Comparison of ENCODE assay signal across 18 mouse cellular contexts in the genomic region with DNA sequence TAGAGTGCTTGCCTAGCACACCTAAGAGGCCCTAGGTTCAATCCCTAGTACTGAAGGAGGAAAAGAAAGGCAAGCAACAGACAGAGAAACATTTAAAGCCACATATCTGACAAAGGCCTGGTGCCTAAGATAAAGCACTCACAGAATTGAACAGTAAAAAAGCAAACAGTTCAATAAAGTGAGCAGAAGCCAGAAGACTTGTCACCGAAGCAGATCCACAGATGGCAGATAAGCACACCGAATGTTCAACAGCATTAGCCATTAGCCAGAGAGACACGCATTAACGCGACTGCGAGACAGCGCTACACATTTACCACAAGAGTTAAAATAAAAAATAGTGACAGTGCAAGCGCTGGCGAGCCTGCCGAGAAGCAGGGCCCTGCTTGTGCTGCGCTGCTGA. TPM values are rescaled to one million over a fixed set of nuclear protein-coding genes. Genes with fewer than 3 reads are reported as not detected.
DNase-seq lines count a peak whose midpoint lies in the region; ATAC-seq and TF ChIP-seq lines count a peak whose summit lies in the region.
"Had no signal": no experiment of that assay in that cellular context is flagged by ENCODE, and none has a peak within 500 bp of the region (broad histone marks: within the 10 kb centered on the region; RNA-seq: fewer than 3 reads in every experiment).

No protein-coding gene starts in this region.

- no peak for TF ChIP-seq POLR2A in MEL (IDR thresholded peaks at IDR 0.05; ENCODE audit: control insufficient read depth in 1 of 2, insufficient read depth in 1 of 2, low read depth in 1 of 2, low read length in 2 of 2, poor library complexity in 1 of 2)

- H3K36me3 ChIP-seq in hindbrain, embryonic 13.5 days = no peaks in the 10 kb centered on the region
- H3K36me3 ChIP-seq in hindbrain, embryonic 16.5 days (ENCODE audit: control insufficient read depth, insufficient read depth, low read length) = no peaks in the 10 kb centered on the region
- peaks cover 0 to 25% of the 10 kb centered on the region in 2 experiments; a peak in 2 of 4 replicates for H3K36me3 ChIP-seq in MEL (ENCODE audit: control insufficient read depth in 1 of 2, insufficient read depth in 2 of 2, low read length in 2 of 2)
- no peaks in the 10 kb centered on the region for H3K36me3 ChIP-seq in forebrain, postnatal 0 days (ENCODE audit: insufficient read depth)
- peaks cover 3% of the 10 kb centered on the region; the same call in 1 of the 2 replicates for H3K36me3 ChIP-seq in liver, postnatal 0 days (replicated peaks; ENCODE audit: insufficient read depth, low read length)
- H3K36me3 ChIP-seq: embryonic facial prominence, embryonic 13.5 days had no signal

- no peak for TF ChIP-seq CTCF in MEL (IDR thresholded peaks at IDR 0.05 in 2 of 3, conservative IDR thresholded peaks at IDR 0.05 in 1 of 3; ENCODE audit: control insufficient read depth in 1 of 3, insufficient read depth in 1 of 3, low read depth in 2 of 3, low read length in 3 of 3, poor library complexity in 1 of 3, severe bottlenecking in 1 of 3)
- no peak for TF ChIP-seq CTCF in forebrain, postnatal 0 days (IDR thresholded peaks at IDR 0.05; ENCODE audit: low read depth)
- no peak for TF ChIP-seq CTCF in liver, postnatal 0 days (IDR thresholded peaks at IDR 0.05; ENCODE audit: low read depth)

- no peaks in the 10 kb centered on the region for H3K27me3 ChIP-seq in hindbrain, embryonic 13.5 days
- no peaks in the 10 kb centered on the region for H3K27me3 ChIP-seq in hindbrain, embryonic 16.5 days (replicated peaks; ENCODE audit: control insufficient read depth, insufficient read depth, low read length)
- H3K27me3 ChIP-seq in MEL (ENCODE audit: control insufficient read depth in 1 of 2, insufficient read depth in 2 of 2, low read length in 2 of 2) = no peaks in the 10 kb centered on the region
- H3K27me3 ChIP-seq in forebrain, postnatal 0 days (ENCODE audit: insufficient read depth, low read length) = no peaks in the 10 kb centered on the region
- no peaks in the 10 kb centered on the region for H3K27me3 ChIP-seq in liver, postnatal 0 days (ENCODE audit: insufficient read depth, low read length)
- H3K27me3 ChIP-seq: embryonic facial prominence, embryonic 13.5 days had no signal

- TF ChIP-seq RAD21 in MEL (IDR thresholded peaks at IDR 0.05; ENCODE audit: low read depth, low read length) = no peak

- peak overlapping the region; percentile 42; the same call in 1 of the 2 replicates for H3K27ac ChIP-seq in hindbrain, embryonic 13.5 days
- no peak overlapping the region for H3K27ac ChIP-seq in hindbrain, embryonic 16.5 days (ENCODE audit: low read depth, low read length)
- H3K27ac ChIP-seq in MEL (ENCODE audit: control insufficient read depth, low read depth, low read length) = peak overlapping the region; percentile 74
- peak overlapping the region; percentile 42 for H3K27ac ChIP-seq in forebrain, postnatal 0 days (ENCODE audit: low read depth, low read length)
- H3K27ac ChIP-seq in liver, postnatal 0 days (ENCODE audit: low read depth) = peak overlapping the region; percentile 56
- H3K27ac ChIP-seq: embryonic facial prominence, embryonic 13.5 days had no signal

- no peaks in the 10 kb centered on the region for H3K9me3 ChIP-seq in hindbrain, embryonic 13.5 days
- no peaks in the 10 kb centered on the region for H3K9me3 ChIP-seq in hindbrain, embryonic 16.5 days (ENCODE audit: control insufficient read depth, low read length)
- no peaks in the 10 kb centered on the region for H3K9me3 ChIP-seq in MEL (replicated peaks; ENCODE audit: insufficient read depth, low read length)
- H3K9me3 ChIP-seq in forebrain, postnatal 0 days (ENCODE audit: low read length) = no peaks in the 10 kb centered on the region
- no peaks in the 10 kb centered on the region for H3K9me3 ChIP-seq in liver, postnatal 0 days (ENCODE audit: low read length)
- H3K9me3 ChIP-seq: embryonic facial prominence, embryonic 13.5 days had no signal

- peaks cover 4% of the 10 kb centered on the region; the same call in 1 of the 2 replicates for H3K79me2 ChIP-seq in MEL (ENCODE audit: control insufficient read depth, insufficient read depth, low read length, poor library complexity)

- no peak overlapping the region for H3K4me2 ChIP-seq in hindbrain, embryonic 13.5 days
- H3K4me2 ChIP-seq in hindbrain, embryonic 16.5 days (ENCODE audit: low read length) = no peak overlapping the region
- no peak overlapping the region for H3K4me2 ChIP-seq in forebrain, postnatal 0 days (ENCODE audit: low read depth)
- H3K4me2 ChIP-seq in liver, postnatal 0 days (ENCODE audit: low read depth, low read length) = peak overlapping the region; percentile 47
- H3K4me2 ChIP-seq: embryonic facial prominence, embryonic 13.5 days; midbrain, embryonic 11.5 days had no signal

- H3K4me1 ChIP-seq in hindbrain, embryonic 13.5 days (replicated peaks) = peaks cover 76% of the 10 kb centered on the region
- H3K4me1 ChIP-seq in hindbrain, embryonic 16.5 days (ENCODE audit: control insufficient read depth, insufficient read depth, low read depth, low read length) = peaks cover 30% of the 10 kb centered on the region
- peaks cover 33 to 38% of the 10 kb centered on the region in 2 experiments for H3K4me1 ChIP-seq in MEL (ENCODE audit: control insufficient read depth in 1 of 2, insufficient read depth in 2 of 2, low read length in 2 of 2)
- H3K4me1 ChIP-seq in forebrain, postnatal 0 days (ENCODE audit: insufficient read depth) = peaks cover 11% of the 10 kb centered on the region
- H3K4me1 ChIP-seq in liver, postnatal 0 days (ENCODE audit: insufficient read depth) = peaks cover 84% of the 10 kb centered on the region

- WGBS in hindbrain, embryonic 13.5 days = 81% methylated on average over 11 of the region's 11 CpGs
- WGBS in hindbrain, embryonic 16.5 days = 78% methylated on average over 11 of the region's 11 CpGs
- WGBS in forebrain, postnatal 0 days = 58% methylated on average over 11 of the region's 11 CpGs
- WGBS in liver, postnatal 0 days (ENCODE audit: insufficient replicate concordance) = 34% methylated on average over 11 of the region's 11 CpGs

- TF ChIP-seq EP300 in MEL (IDR thresholded peaks at IDR 0.05; ENCODE audit: low read depth in 1 of 2, low read length in 2 of 2) = peak; percentile 54 to 56; a peak in 3 of 4 replicates
- peak; percentile 44; the same call in 1 of the 2 replicates for TF ChIP-seq EP300 in liver, postnatal 0 days (IDR thresholded peaks at IDR 0.05; ENCODE audit: low read depth)

- peak; percentile 57 for DNase-seq in MEL (ENCODE audit: low read depth, low spot score)
- DNase-seq in forebrain, postnatal 0 days = peak; percentile 57
- DNase-seq in liver, postnatal 0 days = no peak
- no peak for DNase-seq in frontal cortex, postnatal 14 days (ENCODE audit: low spot score in 2 of 2)
- no peak for DNase-seq in adrenal gland, postnatal 36 days
- DNase-seq: adrenal gland, postnatal 25 days; cerebellum, adult 9-11 months; kidney, adult 18-20 months; thymus, adult 2 months had no signal

- ATAC-seq in hindbrain, embryonic 13.5 days (ENCODE audit: low FRiP score) = no peak
- ATAC-seq in hindbrain, embryonic 16.5 days = no peak
- ATAC-seq in forebrain, postnatal 0 days = peak; percentile 47; the same call in 1 of the 2 replicates
- no peak for ATAC-seq in liver, postnatal 0 days
- no peak for ATAC-seq in monocyte, adult 5-6 weeks (replicated peaks; ENCODE audit: insufficient number of reproducible peaks, low FRiP score, low TSS enrichment, poor library complexity, severe bottlenecking)

- H3K4me3 ChIP-seq in hindbrain, embryonic 13.5 days = no peak overlapping the region
- H3K4me3 ChIP-seq in hindbrain, embryonic 16.5 days (ENCODE audit: low read length) = no peak overlapping the region
- peak overlapping the region in 1 of 2 experiments; percentile 26; a peak in 2 of 4 replicates for H3K4me3 ChIP-seq in MEL (ENCODE audit: control insufficient read depth in 1 of 2, insufficient read depth in 1 of 2, low read depth in 2 of 2, low read length in 2 of 2)
- no peak overlapping the region for H3K4me3 ChIP-seq in forebrain, postnatal 0 days (ENCODE audit: low read depth, low read length)
- H3K4me3 ChIP-seq in liver, postnatal 0 days (ENCODE audit: low read depth, low read length) = no peak overlapping the region
- H3K4me3 ChIP-seq: embryonic facial prominence, embryonic 13.5 days had no signal

- no peak overlapping the region; the same call in 1 of the 2 replicates for H3K9ac ChIP-seq in hindbrain, embryonic 13.5 days
- no peak overlapping the region for H3K9ac ChIP-seq in hindbrain, embryonic 16.5 days (ENCODE audit: low read depth, low read length)
- peak overlapping the region; percentile 33; the same call in 1 of the 2 replicates for H3K9ac ChIP-seq in MEL (ENCODE audit: control insufficient read depth, low read depth, low read length, poor library complexity, severe bottlenecking)
- H3K9ac ChIP-seq in forebrain, postnatal 0 days = no peak overlapping the region
- peak overlapping the region; percentile 30; the same call in 1 of the 2 replicates for H3K9ac ChIP-seq in liver, postnatal 0 days (replicated peaks)

RNA-seq across cellular contexts. Expression of a gene that starts 15.1 kb away (rescaled TPM):
- polyA plus RNA-seq in hindbrain, embryonic 13.5 days (2015; fragmentation: Nextera tagmentation; extraction: Ambion mirVana) = 20.7 and 21.6 TPM in 2 replicates
- 11.1 and 23.4 TPM in 2 replicates for polyA plus RNA-seq in hindbrain, embryonic 16.5 days (2015; fragmentation: Nextera tagmentation; extraction: Ambion mirVana)
- 6.4 and 7.2 TPM in 2 replicates for total RNA-seq in MEL (2012; rRNA removed)
- 10 to 100 TPM in 1 of 2 experiments, not detected in 1; 45.9 TPM for polyA plus RNA-seq in MEL (2012; ENCODE audit: insufficient read depth in 1 of 2, insufficient read length in 2 of 2, low read depth in 1 of 2, low replicate concordance in 2 of 2, missing spikeins in 1 of 2)
- total RNA-seq in forebrain, postnatal 0 days (2014; rRNA removed) = 35.2 and 49.1 TPM in 2 replicates
- polyA plus RNA-seq in forebrain, postnatal 0 days (2015; fragmentation: Nextera tagmentation; extraction: Ambion mirVana) = 21.4 and 23.3 TPM in 2 replicates
- 3.5 and 4.3 TPM in 2 replicates for polyA plus RNA-seq in liver, postnatal 0 days (2015; fragmentation: Nextera tagmentation; extraction: Ambion mirVana)
- total RNA-seq in adrenal gland, postnatal 36 days (2021) = 10 to 100 TPM; 62.5 to 69.8 TPM
- total RNA-seq in monocyte, adult 5-6 weeks (2017) = 7.1 to 11.4 TPM (median 10.1 TPM) in 3 replicates

RNA-seq across cellular contexts. Expression of a gene that starts 15.1 kb away (rescaled TPM):
- polyA plus RNA-seq in hindbrain, embryonic 13.5 days (2015; fragmentation: Nextera tagmentation; extraction: Ambion mirVana) = 21.5 and 22.1 TPM in 2 replicates
- polyA plus RNA-seq in hindbrain, embryonic 16.5 days (2015; fragmentation: Nextera tagmentation; extraction: Ambion mirVana) = 18.2 and 21.5 TPM in 2 replicates
- total RNA-seq in MEL (2012; rRNA removed) = 9.3 and 9.7 TPM in 2 replicates
- 10 to 100 TPM in 1 of 2 experiments, not detected in 1; 26.6 TPM for polyA plus RNA-seq in MEL (2012; ENCODE audit: insufficient read depth in 1 of 2, insufficient read length in 2 of 2, low read depth in 1 of 2, low replicate concordance in 2 of 2, missing spikeins in 1 of 2)
- 11.5 and 11.9 TPM in 2 replicates for total RNA-seq in forebrain, postnatal 0 days (2014; rRNA removed)
- 7.4 and 11.5 TPM in 2 replicates for polyA plus RNA-seq in forebrain, postnatal 0 days (2015; fragmentation: Nextera tagmentation; extraction: Ambion mirVana)
- 5.3 and 6.2 TPM in 2 replicates for polyA plus RNA-seq in liver, postnatal 0 days (2015; fragmentation: Nextera tagmentation; extraction: Ambion mirVana)
- total RNA-seq in adrenal gland, postnatal 36 days (2021) = 10 to 100 TPM; 28.0 to 30.0 TPM
- 3.8 to 7.5 TPM (median 4.7 TPM) in 3 replicates for total RNA-seq in monocyte, adult 5-6 weeks (2017)

RNA-seq across cellular contexts. Expression of a gene that starts 35.8 kb away (rescaled TPM):
- polyA plus RNA-seq in hindbrain, embryonic 13.5 days (2015; fragmentation: Nextera tagmentation; extraction: Ambion mirVana) = 0.13 TPM in 1 of 2 replicates, not detected in the other
- 0.14 TPM in 1 of 2 replicates, not detected in the other for polyA plus RNA-seq in hindbrain, embryonic 16.5 days (2015; fragmentation: Nextera tagmentation; extraction: Ambion mirVana)
- total RNA-seq in MEL (2012; rRNA removed) = not detected in 2 replicates
- not detected for polyA plus RNA-seq in MEL (2012; ENCODE audit: insufficient read depth in 1 of 2, insufficient read length in 2 of 2, low read depth in 1 of 2, low replicate concordance in 2 of 2, missing spikeins in 1 of 2)
- total RNA-seq in forebrain, postnatal 0 days (2014; rRNA removed) = 0.10 and 0.15 TPM in 2 replicates
- polyA plus RNA-seq in forebrain, postnatal 0 days (2015; fragmentation: Nextera tagmentation; extraction: Ambion mirVana) = 0.09 TPM in 1 of 2 replicates, not detected in the other
- not detected in 2 replicates for polyA plus RNA-seq in liver, postnatal 0 days (2015; fragmentation: Nextera tagmentation; extraction: Ambion mirVana)
- under 1 TPM in 1 of 2 experiments, not detected in 1; 0.20 TPM for total RNA-seq in adrenal gland, postnatal 36 days (2021)
- not detected in 3 replicates for total RNA-seq in monocyte, adult 5-6 weeks (2017)
- total RNA-seq: adrenal gland, postnatal 25 days; gastrocnemius, adult 8-10 months had no signal
- polyA plus RNA-seq: heart, embryonic 16.5 days; limb, embryonic 14.5 days; midbrain, embryonic 11.5 days had no signal

RNA-seq across cellular contexts. Expression of a gene that starts 42.2 kb away (rescaled TPM):
- not detected in 2 replicates for polyA plus RNA-seq in hindbrain, embryonic 13.5 days (2015; fragmentation: Nextera tagmentation; extraction: Ambion mirVana)
- polyA plus RNA-seq in hindbrain, embryonic 16.5 days (2015; fragmentation: Nextera tagmentation; extraction: Ambion mirVana) = not detected in 2 replicates
- total RNA-seq in MEL (2012; rRNA removed) = not detected in 2 replicates
- not detected for polyA plus RNA-seq in MEL (2012; ENCODE audit: insufficient read depth in 1 of 2, insufficient read length in 2 of 2, low read depth in 1 of 2, low replicate concordance in 2 of 2, missing spikeins in 1 of 2)
- not detected in 2 replicates for total RNA-seq in forebrain, postnatal 0 days (2014; rRNA removed)
- polyA plus RNA-seq in forebrain, postnatal 0 days (2015; fragmentation: Nextera tagmentation; extraction: Ambion mirVana) = not detected in 2 replicates
- polyA plus RNA-seq in liver, postnatal 0 days (2015; fragmentation: Nextera tagmentation; extraction: Ambion mirVana) = 1.3 and 7.7 TPM in 2 replicates
- total RNA-seq in adrenal gland, postnatal 36 days (2021) = not detected
- total RNA-seq in monocyte, adult 5-6 weeks (2017) = not detected in 3 replicates
- total RNA-seq: adrenal gland, postnatal 25 days; gastrocnemius, adult 8-10 months had no signal
- polyA plus RNA-seq: embryonic facial prominence, embryonic 13.5 days; heart, embryonic 16.5 days; midbrain, embryonic 11.5 days; neural tube, embryonic 11.5 days had no signal

RNA-seq across cellular contexts. Expression of a gene that starts 48.3 kb away (rescaled TPM):
- not detected in 2 replicates for polyA plus RNA-seq in hindbrain, embryonic 13.5 days (2015; fragmentation: Nextera tagmentation; extraction: Ambion mirVana)
- 0.31 and 0.34 TPM in 2 replicates for polyA plus RNA-seq in hindbrain, embryonic 16.5 days (2015; fragmentation: Nextera tagmentation; extraction: Ambion mirVana)
- total RNA-seq in MEL (2012; rRNA removed) = not detected in 2 replicates
- not detected for polyA plus RNA-seq in MEL (2012; ENCODE audit: insufficient read depth in 1 of 2, insufficient read length in 2 of 2, low read depth in 1 of 2, low replicate concordance in 2 of 2, missing spikeins in 1 of 2)
- total RNA-seq in forebrain, postnatal 0 days (2014; rRNA removed) = 0.24 and 0.85 TPM in 2 replicates
- 0.12 and 0.50 TPM in 2 replicates for polyA plus RNA-seq in forebrain, postnatal 0 days (2015; fragmentation: Nextera tagmentation; extraction: Ambion mirVana)
- polyA plus RNA-seq in liver, postnatal 0 days (2015; fragmentation: Nextera tagmentation; extraction: Ambion mirVana) = not detected in 2 replicates
- total RNA-seq in adrenal gland, postnatal 36 days (2021) = not detected
- total RNA-seq in monocyte, adult 5-6 weeks (2017) = not detected in 3 replicates
- total RNA-seq: adrenal gland, postnatal 25 days; gastrocnemius, adult 8-10 months had no signal
- polyA plus RNA-seq: embryonic facial prominence, embryonic 13.5 days; heart, embryonic 16.5 days; midbrain, embryonic 11.5 days; neural tube, embryonic 11.5 days had no signal

Comparison
In these comparisons a context has a peak if more than half of its experiments do, and no peak if none do; other contexts are left out.
1. H3K9ac ChIP-seq: peak in MEL (single experiment) and liver, postnatal 0 days (single experiment); none in hindbrain, embryonic 13.5 days (single experiment), hindbrain, embryonic 16.5 days (single experiment) and forebrain, postnatal 0 days (single experiment).
2. DNase-seq: peak in MEL (single experiment) and forebrain, postnatal 0 days (single experiment); none in liver, postnatal 0 days (single experiment), frontal cortex, postnatal 14 days (0 of 2) and adrenal gland, postnatal 36 days (0 of 2).